Mouse (Mus musculus) urinary bladder, postnatal 10 days (tissue): Measurements from ENCODE around the gene Gsn.
A peak's percentile ranks its signal among the peaks of the same experiment; 100 is the strongest.

Experiments used
- DNase-seq: peaks from one replicate; pipeline ENCODE4 v3.0.0; 2022; ENCODE audit warnings: low spot score

The Gsn gene

GRCm38 (mm10) chr2:35325930-35326329 lies 69.8 kb downstream of the Gsn start:
- no peak for DNase-seq

GRCm38 (mm10) chr2:35326931-35327330 lies 70.8 kb downstream of the Gsn start:
- DNase-seq = no peak

DNA sequence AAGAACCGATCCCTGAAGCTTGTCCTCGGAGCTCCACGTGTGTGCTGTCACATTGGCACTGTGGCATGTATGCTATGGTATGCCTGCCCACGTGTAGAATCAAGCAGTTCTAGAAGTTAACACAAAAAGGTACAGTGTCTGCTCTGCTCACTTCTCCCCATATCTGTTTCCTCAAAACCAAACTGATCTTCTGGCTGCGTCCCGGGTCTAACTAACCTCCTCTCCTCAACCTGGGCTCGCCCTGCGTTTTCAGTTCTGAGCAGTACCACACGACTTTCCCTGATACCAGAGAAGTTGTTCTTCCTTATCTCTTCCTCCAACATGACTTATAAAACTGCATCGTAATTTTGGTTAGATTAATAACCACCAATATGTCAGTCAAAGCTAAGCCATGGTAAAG lies 71.4 kb downstream of the Gsn start:
- no peak for DNase-seq

GRCm38 (mm10) chr2:35328064-35328792 lies 72.0 kb downstream of the Gsn start:
- DNase-seq = no peak

GRCm38 (mm10) chr2:35329061-35329460 lies 72.9 kb downstream of the Gsn start:
- no peak for DNase-seq

DNA sequence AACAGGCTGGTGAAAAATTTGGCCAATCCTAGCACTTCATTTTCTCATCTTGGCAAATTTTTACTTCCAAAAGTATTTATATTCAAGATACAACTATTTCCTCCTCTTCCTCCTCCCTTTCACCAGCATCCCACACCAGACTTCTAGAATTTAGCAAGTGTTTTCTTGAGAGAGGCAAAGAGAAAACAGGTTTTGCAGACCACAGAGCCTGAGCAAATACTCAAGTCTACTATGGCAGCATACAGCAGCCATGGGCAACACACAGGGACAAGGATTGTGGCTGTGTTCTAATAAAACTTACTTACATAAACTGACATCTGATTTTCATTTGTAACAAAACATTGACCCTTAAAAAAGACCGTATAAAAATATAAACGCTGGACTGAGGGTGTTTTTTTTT lies 75.0 kb downstream of the Gsn start:
- DNase-seq = no peak

DNA sequence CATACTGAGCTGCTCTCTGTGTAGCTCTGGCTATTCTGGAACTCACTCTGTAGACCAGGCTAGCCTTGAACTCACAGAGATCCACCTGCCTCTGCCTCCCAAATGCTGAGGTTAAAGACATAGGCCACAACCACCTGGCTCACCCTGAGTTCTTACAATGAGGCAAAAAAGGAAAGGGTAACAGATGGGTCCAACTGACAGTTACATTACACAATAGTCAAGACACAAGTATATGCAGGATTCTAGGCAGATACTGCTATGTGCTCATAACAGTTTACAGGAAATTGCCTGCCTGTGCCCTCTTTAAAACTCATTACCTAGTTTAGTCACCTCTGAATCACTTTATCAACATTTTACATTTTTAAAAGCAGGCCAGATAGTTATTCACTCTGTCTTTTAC lies 77.5 kb downstream of the Gsn start:
- DNase-seq = no peak

DNA sequence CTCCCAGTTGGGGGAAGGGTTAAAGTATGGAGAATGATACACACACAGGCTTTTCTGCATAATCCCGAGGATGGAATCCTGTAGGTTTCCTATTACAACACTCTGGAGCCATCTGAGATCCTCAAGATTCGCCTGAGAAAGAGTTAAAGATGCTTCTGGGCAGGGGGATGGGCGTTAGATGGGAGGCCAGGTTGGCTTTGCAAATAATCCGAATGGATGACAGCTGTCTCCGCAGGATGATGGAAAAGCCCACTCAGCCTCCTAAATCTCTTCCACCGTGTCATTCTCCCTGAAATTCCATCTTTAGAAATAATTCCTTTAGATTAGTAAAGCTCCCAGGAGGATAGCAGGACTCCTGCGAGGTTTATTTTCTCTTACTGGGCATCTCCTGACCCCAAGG lies 79.4 kb downstream of the Gsn start:
- no peak for DNase-seq

- DNase-seq = peak; percentile 98
These were observed 80.5 kb downstream of the Gsn start, which contains the start of gene Stom for GRCm38 (mm10) chr2:35336388-35337280. Stom (minus strand) TSS chr2:35336976.

DNA sequence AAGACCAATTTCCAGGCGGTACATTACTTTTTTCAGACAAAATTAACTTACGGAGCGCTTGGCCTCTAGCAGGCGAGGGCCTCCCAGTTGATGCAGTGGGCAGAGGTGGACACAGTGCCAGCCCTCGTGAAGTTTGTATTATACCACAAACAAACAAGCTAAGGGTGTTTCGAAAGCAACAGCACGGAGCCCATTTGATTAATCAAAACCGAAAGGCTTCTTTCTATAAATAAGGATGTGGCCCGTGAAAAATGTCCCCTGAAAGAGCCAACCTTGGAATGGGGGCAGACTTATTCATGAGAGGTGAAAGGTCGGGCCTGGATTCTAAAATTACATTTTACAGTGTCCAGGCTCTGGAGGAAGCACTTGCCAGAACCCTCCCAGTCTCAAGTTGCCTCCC lies 81.2 kb downstream of the Gsn start:
- no peak for DNase-seq

GRCm38 (mm10) chr2:35338036-35338435 lies 81.9 kb downstream of the Gsn start:
- no peak for DNase-seq

GRCm38 (mm10) chr2:35338707-35339106 lies 82.5 kb downstream of the Gsn start:
- DNase-seq = no peak

DNA sequence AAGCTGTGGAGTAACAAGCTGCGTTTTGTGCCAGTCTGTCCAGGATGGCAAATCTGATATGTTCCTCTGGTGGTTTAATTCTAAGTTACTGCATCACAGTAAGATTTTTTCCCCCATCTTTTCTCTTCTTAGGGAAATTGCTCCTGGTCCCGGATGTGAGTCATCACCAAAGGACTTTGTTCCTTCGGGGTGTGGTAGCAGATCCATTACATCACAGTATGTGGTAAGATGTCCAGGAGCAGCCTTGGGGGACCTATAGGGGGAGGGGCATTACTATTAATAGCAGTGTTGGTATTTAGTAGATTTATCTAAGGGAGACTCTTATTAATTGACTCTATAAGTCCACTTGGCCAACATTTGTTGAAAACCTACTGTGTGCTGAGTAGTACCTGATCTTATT lies 86.4 kb downstream of the Gsn start:
- no peak for DNase-seq

GRCm38 (mm10) chr2:35345984-35346383 lies 89.8 kb downstream of the Gsn start:
- DNase-seq = no peak

DNA sequence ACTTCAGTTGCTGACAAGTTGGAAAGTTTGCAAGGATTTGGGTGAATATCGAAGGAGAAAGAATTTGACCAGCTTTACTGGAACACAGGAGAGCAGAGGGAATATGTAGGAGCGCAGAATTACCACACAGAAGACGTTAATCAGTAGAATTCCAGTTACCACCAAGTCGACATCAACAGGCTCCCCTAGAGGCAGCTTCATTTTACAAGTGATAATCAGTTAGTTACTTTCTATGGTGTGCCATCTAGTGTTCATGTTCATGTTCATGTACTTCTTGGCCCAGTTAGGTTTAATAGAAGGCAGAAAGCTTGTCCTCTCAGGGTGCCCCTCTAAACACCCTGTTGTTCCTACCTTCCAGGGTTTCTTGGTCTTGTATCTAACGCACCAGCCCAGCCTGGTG lies 93.0 kb downstream of the Gsn start:
- no peak for DNase-seq
